Mouse (Mus musculus): ENCODE measurements around the gene Htra2. TPM values are rescaled to one million over a fixed set of nuclear protein-coding genes. Genes with fewer than 3 reads are reported as not detected.

The Htra2 gene
- 68.9 and 72.0 TPM in 2 replicates for polyA plus RNA-seq (2015; fragmentation: Nextera tagmentation; extraction: Ambion mirVana)

GRCm38 (mm10) chr6:83054871-83055431 is at the start of gene Htra2:
Gene Htra2 (minus strand): TSS chr6:83055273.
- Histone ChIP-seq H3K9ac (peak within 1 kb of the TSS; percentile 95), H3K9me3 (replicated peaks) (no peaks in the 10 kb centered on the region), H3K27me3 (no peaks in the 10 kb centered on the region; the same call in 1 of the 2 replicates), H3K36me3 (peaks cover 33% of the 10 kb centered on the region), H3K4me2 (replicated peaks) (peak within 1 kb of the TSS; percentile 89), H3K4me1 (peaks cover 27% of the 10 kb centered on the region), H3K27ac (replicated peaks) (peak within 1 kb of the TSS; percentile 90), H3K4me3 (replicated peaks) (peak within 1 kb of the TSS; percentile 97)
- ATAC-seq (ENCODE audit: insufficient number of reproducible peaks, low FRiP score, low TSS enrichment, low read depth) = peak; percentile 16
- under 1% methylated on average over 50 of the region's 50 CpGs for WGBS

- no peak for ATAC-seq (ENCODE audit: insufficient number of reproducible peaks, low FRiP score, low TSS enrichment, low read depth)
- H3K9ac ChIP-seq = no peak overlapping the region
- no peak overlapping the region for H3K27ac ChIP-seq (replicated peaks)
- H3K9me3 ChIP-seq (replicated peaks) = no peaks in the 10 kb centered on the region
- no peak overlapping the region for H3K4me2 ChIP-seq (replicated peaks)
- H3K4me3 ChIP-seq (replicated peaks) = no peak overlapping the region
- H3K36me3 ChIP-seq = peaks cover 9% of the 10 kb centered on the region; the same call in 1 of the 2 replicates
- peaks cover 35% of the 10 kb centered on the region for H3K4me1 ChIP-seq
- 52% methylated on average over 4 of the region's 4 CpGs for WGBS
- H3K27me3 ChIP-seq = no peaks in the 10 kb centered on the region
Observed at GRCm38 (mm10) chr6:83104158-83104557, 49.1 kb upstream of the Htra2 start.

GRCm38 (mm10) chr6:83103130-83103650 is 48.1 kb upstream of the Htra2 start:
- no peak overlapping the region for H3K4me3 ChIP-seq (replicated peaks)
- H3K9ac ChIP-seq = no peak overlapping the region
- H3K36me3 ChIP-seq = peaks cover 9% of the 10 kb centered on the region; the same call in 1 of the 2 replicates
- ATAC-seq (ENCODE audit: insufficient number of reproducible peaks, low FRiP score, low TSS enrichment, low read depth) = no peak
- 44% methylated on average over 11 of the region's 11 CpGs for WGBS
- H3K4me2 ChIP-seq (replicated peaks) = peak overlapping the region; percentile 95
- H3K4me1 ChIP-seq = peaks cover 29% of the 10 kb centered on the region
- H3K27ac ChIP-seq (replicated peaks) = no peak overlapping the region; the same call in 1 of the 2 replicates
- no peaks in the 10 kb centered on the region for H3K9me3 ChIP-seq (replicated peaks)
- H3K27me3 ChIP-seq = no peaks in the 10 kb centered on the region

- no peaks in the 10 kb centered on the region for H3K9me3 ChIP-seq (replicated peaks)
- peaks cover 7% of the 10 kb centered on the region; the same call in 1 of the 2 replicates for H3K36me3 ChIP-seq
- peaks cover 23% of the 10 kb centered on the region for H3K4me1 ChIP-seq
- WGBS = under 1% methylated on average over 74 of the region's 74 CpGs
- peak; percentile 78 for ATAC-seq (ENCODE audit: insufficient number of reproducible peaks, low FRiP score, low TSS enrichment, low read depth)
- H3K4me2 ChIP-seq (replicated peaks) = peak overlapping the region; percentile 95
- H3K27ac ChIP-seq (replicated peaks) = peak overlapping the region; percentile 83
- peak overlapping the region; percentile 55 for H3K9ac ChIP-seq
- H3K4me3 ChIP-seq (replicated peaks) = peak overlapping the region; percentile 70
- no peaks in the 10 kb centered on the region for H3K27me3 ChIP-seq
Observed at GRCm38 (mm10) chr6:83101688-83102556, 46.8 kb upstream of the Htra2 start.

GRCm38 (mm10) chr6:83101316-83101687 is 46.2 kb upstream of the Htra2 start, which contains the start of the genes Ccdc142 and Gm42688:
Gene Ccdc142 (plus strand): TSS chr6:83101601.
Gene Gm42688 (plus strand): TSS chr6:83101617.
- WGBS = under 1% methylated on average over 25 of the region's 25 CpGs
- ATAC-seq (ENCODE audit: insufficient number of reproducible peaks, low FRiP score, low TSS enrichment, low read depth) = peak; percentile 89

GRCm38 (mm10) chr6:83098411-83098810 is 43.3 kb upstream of the Htra2 start:
- Histone ChIP-seq H3K9ac (no peak overlapping the region), H3K27ac (replicated peaks) (no peak overlapping the region), H3K4me3 (replicated peaks) (no peak overlapping the region), H3K27me3 (peaks cover 8% of the 10 kb centered on the region), H3K9me3 (replicated peaks) (no peaks in the 10 kb centered on the region), H3K4me2 (replicated peaks) (no peak overlapping the region), H3K4me1 (peaks cover 21% of the 10 kb centered on the region), H3K36me3 (no peaks in the 10 kb centered on the region)
- ATAC-seq (ENCODE audit: insufficient number of reproducible peaks, low FRiP score, low TSS enrichment, low read depth) = no peak
- WGBS = 75% methylated on average over 2 of the region's 2 CpGs

More at GRCm38 (mm10) chr6:83101316-83101687, 46.2 kb upstream of the Htra2 start, which contains the start of the genes Ccdc142 and Gm42688:
- H3K27me3 ChIP-seq = peaks cover 2% of the 10 kb centered on the region; the same call in 1 of the 2 replicates
- H3K4me1 ChIP-seq = peaks cover 23% of the 10 kb centered on the region
- peak within 1 kb of the TSS; percentile 55 for H3K9ac ChIP-seq
- peak within 1 kb of the TSS; percentile 83 for H3K27ac ChIP-seq (replicated peaks)
- H3K4me3 ChIP-seq (replicated peaks) = peak within 1 kb of the TSS; percentile 70
- 0 out of 2 replicates have a peak, but pooled peaks cover 3% of the 10 kb centered on the region for H3K36me3 ChIP-seq
- H3K9me3 ChIP-seq (replicated peaks) = no peaks in the 10 kb centered on the region
- H3K4me2 ChIP-seq (replicated peaks) = peak within 1 kb of the TSS; percentile 95

- Histone ChIP-seq H3K27ac (replicated peaks) (no peak overlapping the region), H3K4me1 (0 out of 2 replicates have a peak, but pooled peaks cover 4% of the 10 kb centered on the region), H3K36me3 (no peaks in the 10 kb centered on the region), H3K4me2 (replicated peaks) (no peak overlapping the region), H3K9ac (no peak overlapping the region), H3K27me3 (peaks cover 23% of the 10 kb centered on the region), H3K4me3 (replicated peaks) (no peak overlapping the region), H3K9me3 (replicated peaks) (no peaks in the 10 kb centered on the region)
- WGBS = 32% methylated on average over 6 of the region's 6 CpGs
- no peak for ATAC-seq (ENCODE audit: insufficient number of reproducible peaks, low FRiP score, low TSS enrichment, low read depth)
Observed at GRCm38 (mm10) chr6:83095968-83096367, 40.9 kb upstream of the Htra2 start.

- peaks cover 3% of the 10 kb centered on the region for H3K4me1 ChIP-seq
- 31% methylated on average over 6 of the region's 6 CpGs for whole genome bisulfite sequencing
- ATAC-seq (ENCODE audit: insufficient number of reproducible peaks, low FRiP score, low TSS enrichment, low read depth) = no peak
Observed at GRCm38 (mm10) chr6:83092416-83093127, 37.5 kb upstream of the Htra2 start.

GRCm38 (mm10) chr6:83087926-83088260 is 32.8 kb upstream of the Htra2 start:
- WGBS = 10% methylated on average over 9 of the region's 9 CpGs
- Histone ChIP-seq H3K4me3 (replicated peaks) (peak overlapping the region; percentile 16; the same call in 1 of the 2 replicates), H3K9me3 (replicated peaks) (no peaks in the 10 kb centered on the region), H3K4me1 (peaks cover 19% of the 10 kb centered on the region), H3K36me3 (no peaks in the 10 kb centered on the region), H3K27ac (replicated peaks) (no peak overlapping the region), H3K9ac (no peak overlapping the region), H3K27me3 (peaks cover 84% of the 10 kb centered on the region), H3K4me2 (replicated peaks) (peak overlapping the region; percentile 38; the same call in 1 of the 2 replicates)
- ATAC-seq (ENCODE audit: insufficient number of reproducible peaks, low FRiP score, low TSS enrichment, low read depth) = no peak

More at GRCm38 (mm10) chr6:83092416-83093127, 37.5 kb upstream of the Htra2 start:
- Histone ChIP-seq H3K27me3 (peaks cover 49% of the 10 kb centered on the region), H3K9me3 (replicated peaks) (no peaks in the 10 kb centered on the region), H3K4me2 (replicated peaks) (no peak overlapping the region), H3K36me3 (no peaks in the 10 kb centered on the region), H3K27ac (replicated peaks) (no peak overlapping the region), H3K9ac (no peak overlapping the region), H3K4me3 (replicated peaks) (no peak overlapping the region)

GRCm38 (mm10) chr6:83087205-83087925 is 32.3 kb upstream of the Htra2 start:
- Histone ChIP-seq H3K4me1 (peaks cover 19% of the 10 kb centered on the region), H3K9ac (no peak overlapping the region), H3K4me3 (replicated peaks) (peak overlapping the region; percentile 16), H3K36me3 (peaks cover 1% of the 10 kb centered on the region; the same call in 1 of the 2 replicates), H3K9me3 (replicated peaks) (no peaks in the 10 kb centered on the region), H3K27ac (replicated peaks) (no peak overlapping the region), H3K27me3 (peaks cover 84% of the 10 kb centered on the region), H3K4me2 (replicated peaks) (peak overlapping the region; percentile 38)
- WGBS = 4% methylated on average over 47 of the region's 47 CpGs
- no peak for ATAC-seq (ENCODE audit: insufficient number of reproducible peaks, low FRiP score, low TSS enrichment, low read depth)
